Mouse (Mus musculus) regulatory T cell (primary cell): Measurements from ENCODE around the gene Elavl2.

Source experiments
- in situ Hi-C: fragments of 300-600 bp; cut with MboI, MseI; formaldehyde crosslinking; loops from one replicate; pipeline ENCODE4 v1.15.1; 2025; ENCODE audit warnings: high pct_unique_total_duplicates

The Elavl2 gene

DNA sequence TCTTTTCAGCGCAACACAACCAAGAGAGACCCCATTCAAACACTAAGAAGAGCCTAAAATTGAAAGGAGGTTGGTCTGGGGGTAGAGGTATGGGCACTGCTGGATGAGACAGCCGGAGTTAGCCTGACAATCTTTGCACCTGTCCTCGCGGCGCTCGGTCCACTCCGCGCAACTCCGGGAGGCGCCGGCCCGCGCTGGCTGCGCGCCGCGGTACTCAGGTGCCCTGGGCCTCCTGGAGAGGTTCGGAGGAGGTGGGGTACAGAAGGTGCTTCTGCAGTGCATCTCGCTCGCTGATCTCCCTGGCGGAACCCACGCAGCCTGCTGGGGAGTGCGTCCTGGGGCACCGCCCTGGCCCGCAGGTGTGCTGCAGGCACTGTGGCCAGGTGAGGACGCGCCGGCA lies at the start of gene Elavl2:
Gene Elavl2, minus strand, starts transcription at position 363 of the 400 bp plus-strand sequence.
- in situ Hi-C loops: loop anchor here (10.0 kb wide), 1 partner anchor 604 kb away; no protein-coding TSS in a partner anchor

DNA sequence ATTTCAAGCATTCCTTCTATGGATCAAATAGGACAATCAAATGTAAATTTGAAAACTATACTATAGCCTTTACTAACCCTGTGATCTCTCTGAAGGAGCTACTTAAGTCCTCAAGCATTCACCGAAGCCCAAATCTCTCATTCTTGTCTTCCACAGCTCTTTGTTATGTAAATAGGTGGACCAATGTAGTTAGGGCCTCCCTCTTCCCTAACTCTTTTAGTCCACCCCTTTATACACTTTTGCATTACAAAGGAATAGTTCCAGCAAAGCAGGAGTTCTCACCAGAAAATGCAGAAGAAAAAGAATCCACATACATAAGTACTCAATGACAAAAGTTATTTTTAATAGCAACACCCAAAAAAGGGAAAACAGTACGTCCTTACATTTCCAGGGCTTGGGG lies 47.3 kb upstream of the Elavl2 start:
- in situ Hi-C loops: no loop called here

DNA sequence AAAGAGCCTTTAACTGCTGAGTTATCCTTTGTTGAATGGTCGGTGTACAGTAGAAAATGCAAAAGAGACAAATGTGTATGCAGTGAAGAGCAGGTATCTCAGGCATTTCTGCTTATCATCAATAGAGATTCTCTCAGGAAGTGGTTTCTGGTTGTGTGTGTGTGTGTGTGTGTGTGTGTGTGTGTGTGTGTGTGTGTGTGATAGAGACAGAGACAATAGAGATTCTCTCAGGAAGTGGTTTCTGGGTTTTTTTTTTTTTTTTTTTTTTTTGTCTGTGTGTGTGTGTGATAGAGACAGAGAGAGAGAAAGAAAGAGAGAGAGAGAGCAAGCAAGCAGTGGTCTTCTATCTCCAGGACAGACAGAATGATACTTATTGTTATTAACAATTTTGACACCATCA lies 15.0 kb upstream of the Elavl2 start:
- in situ Hi-C loops: no loop called here

DNA sequence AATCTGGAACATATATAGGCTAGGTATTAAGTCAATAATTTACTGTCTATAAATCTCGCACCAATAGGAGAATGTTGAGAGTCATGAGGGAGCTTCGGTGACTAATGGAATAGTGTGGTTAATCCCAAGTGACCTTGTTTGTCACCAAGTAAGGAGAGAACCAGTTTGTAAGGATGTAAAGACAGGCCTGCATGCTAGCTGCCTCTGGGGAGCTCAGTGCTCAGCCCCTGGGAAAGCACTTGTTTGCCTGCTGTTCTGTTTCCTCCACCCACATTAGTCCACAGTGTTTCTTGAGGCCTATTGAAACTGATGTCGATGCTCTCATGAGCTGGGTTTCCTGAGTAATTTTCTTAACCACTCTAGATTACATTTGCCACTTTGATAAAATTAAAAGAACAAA lies 4.5 kb upstream of the Elavl2 start:
- in situ Hi-C loops: loop anchor here (10.0 kb wide), 1 partner anchor 600 kb away; no protein-coding TSS in a partner anchor

DNA sequence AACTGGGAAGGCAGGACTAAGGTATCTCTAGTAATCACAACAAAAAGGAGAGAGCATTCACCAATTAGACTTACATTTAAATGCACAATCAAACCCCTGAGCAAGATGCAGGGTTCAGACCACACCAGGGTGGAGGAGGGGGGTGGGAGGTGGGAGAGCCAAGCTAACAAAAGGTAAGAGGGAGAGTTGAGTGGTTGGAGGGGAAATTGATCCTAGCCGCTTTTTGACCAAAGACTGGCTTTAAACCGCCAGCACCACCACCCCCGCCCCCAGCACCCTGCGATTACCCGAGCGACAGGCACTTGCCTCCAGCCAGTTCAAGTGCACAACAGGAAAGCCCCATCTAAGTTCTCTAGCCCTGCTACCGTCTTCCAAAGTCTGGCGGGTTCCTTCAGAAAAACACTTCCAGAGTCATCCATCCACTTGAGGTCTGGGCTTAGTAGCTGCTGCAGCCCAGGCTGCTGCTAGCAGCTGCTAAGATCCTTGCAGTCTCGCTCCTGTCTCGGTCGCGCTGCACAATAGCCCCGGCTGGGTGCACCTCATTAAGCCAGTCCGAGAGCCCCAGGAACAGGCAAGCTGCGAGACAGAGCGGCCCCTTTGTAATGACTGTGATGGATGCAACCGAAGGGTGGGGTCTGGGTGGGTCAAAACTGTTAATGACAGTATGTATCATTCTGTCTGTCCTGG lies 932 bp downstream of the Elavl2 start:
- in situ Hi-C loops: loop anchor here (10.0 kb wide), 1 partner anchor 605 kb away; no protein-coding TSS in a partner anchor

DNA sequence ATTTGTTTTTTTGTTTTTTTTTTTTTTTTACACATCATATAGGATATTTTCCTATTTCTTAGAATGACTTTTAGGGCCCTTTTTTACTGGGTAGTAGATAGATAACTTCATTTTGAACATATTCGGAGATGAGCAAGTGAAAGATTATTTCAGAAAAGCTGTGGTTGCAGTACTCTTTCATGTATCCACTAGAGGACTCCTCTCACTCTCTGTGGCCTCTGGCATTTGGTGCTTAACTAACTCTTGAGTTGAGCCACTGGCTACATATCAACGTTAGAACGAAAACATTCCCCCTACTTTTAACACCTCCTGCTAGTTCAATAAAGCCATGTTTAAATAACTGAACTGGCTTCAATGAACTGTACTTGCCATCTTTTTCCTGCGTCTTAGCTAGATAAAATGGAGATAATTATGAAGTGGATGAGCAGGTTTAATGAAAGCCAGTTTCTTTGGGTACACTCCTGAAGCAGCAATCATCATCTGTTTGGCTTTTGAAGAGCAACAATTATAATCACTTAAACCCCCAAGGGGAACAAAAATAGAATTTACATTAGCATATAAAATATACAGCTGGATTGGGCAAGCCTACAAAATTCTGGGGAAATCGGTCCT lies 8.5 kb downstream of the Elavl2 start:
- in situ Hi-C loops: no loop called here

DNA sequence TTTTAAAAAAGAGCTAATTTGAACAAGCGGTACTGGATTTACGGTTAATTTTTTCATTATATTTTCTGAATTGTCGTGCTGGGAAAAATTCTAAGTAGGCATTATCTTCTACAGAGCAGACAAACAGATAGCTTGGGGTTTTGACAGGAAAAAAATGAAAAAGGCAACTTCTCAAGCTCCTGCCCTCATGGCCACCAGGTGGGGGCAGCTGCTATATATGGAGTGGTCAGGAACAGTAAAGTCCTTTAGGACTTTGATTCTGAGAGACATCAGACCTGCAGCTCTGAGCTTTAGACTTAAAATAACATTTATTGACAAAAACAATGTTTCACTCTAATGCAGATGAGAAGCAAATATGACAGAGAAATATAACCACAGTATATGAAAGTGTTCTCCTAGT lies 12.9 kb downstream of the Elavl2 start:
- in situ Hi-C loops: no loop called here

DNA sequence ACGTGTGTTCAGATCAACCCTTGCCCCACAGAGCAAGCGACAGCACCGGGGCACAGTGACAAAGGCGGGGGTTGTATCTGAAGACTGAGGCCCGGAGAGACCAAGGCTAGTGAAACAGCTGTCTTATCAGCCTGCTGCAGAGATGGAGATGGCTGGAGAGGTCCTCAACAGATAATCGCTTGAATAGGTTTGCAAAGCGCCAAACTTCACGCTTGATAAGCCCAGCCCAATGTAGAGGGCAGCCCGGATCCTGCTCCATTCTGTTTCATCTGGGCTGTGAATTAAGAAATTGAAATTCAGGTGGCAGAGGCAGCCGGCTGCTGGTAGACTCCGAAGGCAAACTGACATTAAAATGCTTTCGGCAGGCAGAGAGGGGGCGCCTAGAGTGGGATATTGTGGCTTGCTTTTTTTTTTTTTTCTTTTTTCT lies 19.4 kb downstream of the Elavl2 start:
- in situ Hi-C loops: no loop called here

DNA sequence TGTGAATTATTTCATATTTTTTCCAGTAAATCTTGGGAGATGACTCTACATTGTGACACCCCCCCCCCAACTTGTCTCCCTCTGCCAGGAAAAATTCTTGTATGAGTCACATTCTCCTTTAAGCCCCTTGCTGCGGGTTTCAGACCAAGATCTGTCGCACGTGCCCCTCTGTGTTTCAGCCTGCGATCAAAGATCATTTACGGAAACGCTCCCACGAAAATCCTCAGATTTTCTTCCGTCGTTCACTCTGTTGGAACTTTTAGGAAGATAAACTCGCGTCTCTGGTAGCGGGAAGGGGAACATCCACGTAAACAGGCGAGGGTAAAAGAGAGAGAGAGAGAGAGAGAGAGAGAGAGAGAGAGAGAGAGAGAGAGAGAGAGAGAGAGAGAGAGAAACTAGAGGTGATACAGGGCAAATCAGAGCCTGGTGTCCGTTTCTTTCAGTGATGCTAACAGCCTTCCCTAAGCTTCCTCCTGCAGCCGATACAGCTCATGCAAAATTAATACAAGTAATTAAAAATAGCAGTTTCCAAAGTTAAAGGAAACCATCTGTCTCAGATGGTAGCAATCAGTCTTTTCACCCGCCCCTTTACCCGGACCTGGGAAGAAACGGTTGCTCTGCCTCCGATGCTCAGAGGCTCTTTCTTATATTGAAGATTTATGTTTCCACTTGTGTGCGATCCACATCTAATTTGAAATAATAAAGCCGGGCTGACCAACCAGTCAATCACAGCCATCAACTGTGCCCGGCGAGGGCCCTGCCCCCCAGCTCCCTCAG lies 20.1 kb downstream of the Elavl2 start:
- in situ Hi-C loops: no loop called here

DNA sequence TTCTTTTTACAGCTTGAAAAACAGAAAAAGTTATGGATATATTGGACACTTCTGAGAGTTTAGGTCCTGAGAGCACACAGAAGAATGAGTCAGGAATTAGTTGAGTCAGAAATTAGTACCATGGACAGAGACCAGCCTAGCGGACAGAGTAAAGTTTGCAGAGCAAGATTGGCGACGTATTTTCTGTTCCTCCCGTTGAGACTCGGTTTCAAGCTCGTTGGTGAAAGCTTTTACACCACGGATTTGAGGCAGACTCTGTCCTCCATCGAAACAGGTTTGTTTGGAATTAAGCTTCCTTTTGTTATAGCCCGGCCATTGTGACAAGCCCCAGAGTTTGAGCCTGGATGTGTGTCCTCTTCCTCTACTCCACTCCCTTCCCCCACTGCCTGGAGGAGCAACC lies 21.0 kb downstream of the Elavl2 start:
- in situ Hi-C loops: no loop called here

DNA sequence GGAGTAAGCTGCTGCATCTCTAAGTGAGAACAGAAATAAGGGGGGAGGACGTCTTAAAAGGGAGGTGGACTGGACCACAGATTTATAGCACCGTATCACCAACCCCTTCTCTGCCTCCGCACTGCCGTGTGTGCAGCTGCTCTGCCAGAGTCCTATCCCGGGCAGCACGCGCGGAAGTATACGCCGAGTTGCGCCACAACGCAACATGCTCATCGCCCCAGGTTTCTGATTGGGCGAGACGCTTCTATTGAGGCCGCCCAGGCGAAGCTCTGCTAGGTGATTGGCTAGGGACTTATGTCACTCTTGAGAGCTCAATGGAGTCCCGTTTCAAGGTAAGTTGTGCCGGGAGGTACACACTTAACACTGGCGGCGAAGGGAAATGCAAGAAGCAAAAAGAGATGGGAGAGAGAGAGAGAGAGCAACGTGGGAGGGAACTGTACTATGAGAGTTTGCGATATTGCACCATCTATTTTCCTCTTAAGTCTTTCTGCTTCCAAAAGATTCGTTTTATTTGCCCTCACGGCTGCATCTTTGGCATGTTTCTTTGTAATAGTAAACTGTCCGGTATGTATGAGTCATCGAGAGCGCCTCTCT lies 24.2 kb downstream of the Elavl2 start:
- in situ Hi-C loops: no loop called here

DNA sequence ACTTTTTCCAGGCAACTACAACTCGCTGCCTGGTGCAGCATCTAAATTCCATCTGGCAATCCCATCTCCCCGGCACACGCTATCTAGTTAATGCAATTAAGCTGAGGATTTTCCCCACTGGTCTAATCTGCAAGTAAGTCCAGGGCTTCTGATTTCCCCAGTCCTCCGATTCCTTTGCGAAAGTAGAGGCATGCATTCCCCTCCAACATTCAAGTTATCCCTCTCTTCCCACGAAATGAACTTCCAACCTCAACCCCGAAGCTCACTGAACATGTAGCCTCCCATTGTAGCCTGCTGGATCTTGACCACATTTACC lies 25.3 kb downstream of the Elavl2 start:
- in situ Hi-C loops: no loop called here

DNA sequence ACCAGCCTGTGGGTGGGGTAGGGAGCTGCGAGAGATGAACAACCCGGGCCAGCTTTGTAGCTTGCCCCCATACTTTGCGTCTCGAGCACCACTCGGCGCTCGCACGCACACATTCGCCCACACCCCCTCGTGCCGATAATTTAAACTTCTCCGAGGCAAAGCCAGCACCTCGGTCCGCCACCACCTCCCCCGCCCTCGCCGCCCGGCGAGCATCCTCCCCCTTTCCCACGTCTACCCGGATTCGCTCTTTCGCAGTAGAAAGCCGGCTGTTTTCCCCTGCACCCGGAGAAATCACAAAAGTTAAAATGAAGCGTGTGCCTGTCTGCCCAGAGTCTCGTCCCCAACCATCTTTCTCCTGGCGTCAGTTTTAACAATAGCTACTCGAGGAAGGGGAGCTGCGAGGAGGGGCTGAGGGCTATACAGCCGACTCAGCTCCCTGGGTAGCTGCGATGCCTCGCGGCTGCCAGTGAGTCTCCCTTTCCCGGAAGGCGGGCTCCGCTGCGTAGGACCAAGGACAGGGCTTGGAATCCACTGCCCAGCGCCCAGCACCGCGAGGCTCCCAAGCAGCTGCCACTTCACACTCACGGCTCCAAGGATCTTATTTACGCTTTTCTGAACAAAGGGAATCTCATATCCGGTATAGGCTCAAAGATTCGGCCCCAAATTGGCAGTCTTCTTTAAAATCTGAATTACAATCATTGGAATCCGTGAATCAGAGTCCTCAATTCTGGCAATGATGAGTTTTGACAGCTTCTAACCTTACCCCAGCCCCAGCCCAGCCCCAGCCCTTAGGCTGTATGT lies 25.8 kb downstream of the Elavl2 start:
- in situ Hi-C loops: no loop called here

DNA sequence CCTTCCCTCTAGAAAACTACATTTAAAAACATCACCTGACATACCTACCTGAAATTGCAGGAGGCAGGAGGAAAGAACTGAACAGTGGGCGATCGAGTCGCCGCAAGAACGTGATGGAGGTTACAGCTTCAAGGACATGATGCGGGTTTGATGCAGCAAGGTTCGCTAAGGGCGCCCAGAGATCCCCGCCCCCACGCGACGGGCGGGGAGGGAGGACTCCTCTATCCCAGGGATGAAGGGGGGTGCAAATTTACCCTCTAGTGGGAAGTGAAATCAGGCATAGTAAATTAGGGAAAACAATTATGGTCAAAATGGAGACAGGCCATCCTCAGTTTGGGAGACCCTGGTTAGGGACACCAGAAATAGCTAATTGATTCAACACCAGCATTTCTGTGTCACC lies 27.7 kb downstream of the Elavl2 start:
- in situ Hi-C loops: no loop called here

DNA sequence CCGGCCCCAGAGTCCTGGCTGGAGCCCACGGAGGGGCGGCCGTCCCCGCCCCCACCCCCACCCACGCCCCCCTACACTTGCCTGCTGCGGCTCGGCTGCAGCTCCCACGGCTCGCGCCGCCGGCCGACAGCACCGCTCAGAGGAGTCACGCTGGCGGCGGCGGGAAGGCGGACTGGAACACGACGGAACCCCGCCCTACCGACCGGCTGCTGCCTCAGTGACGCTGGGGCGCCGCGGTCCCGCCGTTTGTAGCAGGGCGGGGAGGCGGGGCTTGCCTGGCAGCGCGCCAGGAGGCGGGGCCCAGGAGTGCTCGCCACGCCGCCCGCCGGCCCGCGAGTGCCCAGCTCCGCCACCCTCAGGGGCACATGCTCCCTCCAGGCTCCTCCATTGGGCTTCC lies 28.8 kb downstream of the Elavl2 start:
- in situ Hi-C loops: no loop called here

DNA sequence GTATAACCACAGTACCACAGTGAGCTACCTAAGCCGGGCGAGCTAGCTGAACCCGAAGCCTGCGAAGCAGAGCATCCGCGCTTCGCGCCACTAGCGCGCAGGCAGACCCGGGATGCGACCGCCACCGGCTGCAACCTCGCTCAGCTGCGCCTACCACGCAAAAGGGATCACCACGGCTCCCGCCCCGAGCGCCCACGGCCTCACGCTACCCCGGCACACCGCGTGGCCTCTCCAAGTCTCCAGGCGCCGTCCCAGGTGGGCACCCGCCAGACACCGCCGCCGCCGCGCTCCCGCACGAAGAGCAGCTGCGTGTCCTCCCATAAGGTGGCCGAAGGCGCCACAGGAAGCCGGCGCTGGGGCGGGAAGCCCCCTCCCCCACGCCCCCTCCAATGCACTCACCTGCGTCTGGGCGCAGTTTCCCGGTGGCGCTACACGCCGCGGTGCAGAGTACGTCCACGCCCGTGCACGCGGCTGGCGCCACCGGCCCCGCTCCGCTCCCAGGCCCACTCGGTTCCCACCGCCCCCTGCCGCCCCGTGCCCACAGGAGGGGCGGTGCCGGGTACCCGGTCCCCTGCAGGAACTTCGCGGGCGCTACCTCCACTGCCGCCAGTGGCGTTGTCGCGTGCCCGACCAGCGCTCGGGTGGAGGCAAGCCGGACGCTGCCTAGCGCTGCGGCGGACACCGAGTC lies 29.3 kb downstream of the Elavl2 start:
- in situ Hi-C loops: no loop called here

DNA sequence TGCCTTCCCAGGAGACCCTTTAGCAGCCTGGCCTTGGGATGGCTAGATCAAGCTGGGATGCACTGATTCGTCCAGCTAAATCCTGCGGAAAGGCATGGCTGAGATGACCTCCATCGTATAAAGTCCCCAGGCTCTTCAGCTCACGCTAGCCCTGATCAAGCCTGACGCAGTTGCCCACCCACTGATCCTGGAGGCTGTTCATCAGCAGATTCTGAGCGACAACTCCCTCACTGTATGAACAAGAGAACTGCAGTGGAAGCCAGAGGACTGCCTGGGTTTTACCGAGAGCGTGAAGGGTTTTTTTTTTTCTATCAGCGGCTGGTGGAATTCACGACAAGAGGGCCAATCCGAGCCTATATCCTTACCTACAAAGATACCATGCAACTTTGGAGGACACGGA lies 35.3 kb downstream of the Elavl2 start:
- in situ Hi-C loops: no loop called here

DNA sequence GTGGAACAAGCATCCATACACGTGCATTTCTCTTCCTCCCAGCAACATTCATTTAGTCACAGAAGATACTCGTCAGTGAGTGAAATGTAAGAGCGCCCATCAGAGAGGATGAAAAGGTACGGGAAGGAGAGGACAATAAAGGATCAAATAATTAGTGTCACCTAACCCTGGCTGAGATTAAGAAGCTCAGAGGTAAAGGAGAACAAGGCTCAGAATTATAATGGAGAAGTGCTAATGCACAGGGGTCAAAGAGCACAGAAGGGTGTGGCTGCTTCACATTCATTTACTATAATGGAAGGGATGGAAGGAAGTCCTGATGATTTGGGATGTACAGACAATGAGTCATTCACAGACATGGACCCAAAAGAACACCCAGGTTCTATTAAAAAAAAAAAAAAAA lies 36.6 kb downstream of the Elavl2 start:
- in situ Hi-C loops: no loop called here

DNA sequence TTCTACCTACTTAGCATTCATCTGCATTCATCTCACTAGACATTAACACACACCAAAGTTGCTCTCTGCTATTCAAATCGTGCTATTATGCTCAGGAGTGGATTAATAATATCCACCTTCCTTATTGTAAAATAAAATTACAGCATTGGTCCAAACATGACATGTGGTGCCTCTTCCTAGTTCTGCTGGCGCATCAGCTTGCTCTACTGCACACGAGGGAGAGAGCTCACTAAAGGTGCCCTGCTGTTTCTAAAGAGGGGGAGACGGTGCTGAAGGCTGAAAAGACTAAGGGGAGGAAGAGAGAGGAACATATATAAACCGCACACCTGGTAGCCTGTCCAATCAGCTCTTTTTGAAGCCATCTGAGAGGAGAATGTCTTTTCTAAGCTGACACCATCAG lies 38.1 kb downstream of the Elavl2 start:
- in situ Hi-C loops: no loop called here

DNA sequence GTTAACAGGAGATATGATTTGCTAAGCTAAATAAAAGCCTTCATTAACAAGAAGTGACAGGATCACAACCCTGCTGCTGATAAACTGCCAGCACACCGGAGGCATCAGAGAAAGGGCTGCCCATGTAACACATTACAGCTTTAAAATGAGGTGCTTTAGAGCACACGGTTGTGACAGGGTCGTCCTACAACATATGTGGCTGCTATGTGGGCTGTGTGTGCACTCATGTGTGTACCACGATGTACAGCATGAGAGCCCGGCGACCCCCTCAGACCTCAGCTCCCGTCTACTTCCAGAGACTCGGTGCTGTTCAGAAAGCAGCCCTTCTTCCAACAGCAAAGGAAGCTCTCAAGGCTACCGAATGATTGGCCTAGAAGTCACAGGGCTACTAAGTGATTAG lies 47.4 kb downstream of the Elavl2 start:
- in situ Hi-C loops: no loop called here

DNA sequence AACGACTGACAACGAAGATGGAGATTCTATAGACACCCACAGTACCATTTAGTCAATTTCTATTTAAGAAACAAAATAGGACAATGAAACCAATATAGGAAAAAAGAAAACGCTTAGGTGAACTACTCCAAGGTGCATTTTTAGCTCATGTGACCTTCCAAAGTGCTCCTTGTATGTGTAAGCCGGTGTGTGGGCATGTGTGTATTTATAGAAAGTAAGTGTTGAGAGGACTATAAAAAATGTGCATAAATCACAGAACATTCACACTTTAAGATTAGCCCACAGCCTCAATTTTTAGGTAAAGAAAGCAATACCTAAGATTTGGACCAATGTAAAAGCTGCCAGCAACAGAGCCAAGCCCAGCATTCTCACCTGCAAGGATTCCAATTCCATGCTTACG lies 51.0 kb downstream of the Elavl2 start:
- in situ Hi-C loops: no loop called here
